Mouse (Mus musculus) thymus, postnatal 36 days (tissue): ENCODE results near the gene Cavin1.

Source experiments
- DNase-seq, 2 experiments: peaks; one replicate each; pipeline ENCODE4 v3.0.0; 2022; ENCODE audit warnings: mixed read lengths in 2 of 2

The Cavin1 gene

GRCm38 (mm10) chr11:100908567-100908966, 62.1 kb downstream of the Cavin1 start:
- DNase-seq: no peak

- DNase-seq: no peak
These were observed 62.6 kb downstream of the Cavin1 start for GRCm38 (mm10) chr11:100908112-100908511.

- DNase-seq: no peak
These were observed 63.8 kb downstream of the Cavin1 start for GRCm38 (mm10) chr11:100906885-100907284.
